Mouse (Mus musculus) brown adipose tissue, adult 24 weeks (tissue): ENCODE results near the gene Alx3. TPM values are rescaled to one million over a fixed set of nuclear protein-coding genes. Genes with fewer than 3 reads are reported as not detected.

Experiments used
- H3K27ac ChIP-seq: fragments of 200-500 bp; replicated peaks from 2 replicates; pipeline ENCODE4 v1.5.1; 2012; ENCODE audit warnings: low read depth, mild to moderate bottlenecking, low read length
- H3K4me1 ChIP-seq: fragments of 200-500 bp; 2 replicates; pipeline ENCODE4 v1.6.1; 2012; ENCODE audit warnings: low read length, mixed read lengths; ENCODE audit not compliant: control insufficient read depth, insufficient read depth, insufficient read length
- H3K4me3 ChIP-seq: fragments of 200-500 bp; 2 replicates; pipeline ENCODE4 v1.5.1; 2012; ENCODE audit warnings: low read depth, mild to moderate bottlenecking, low read length, moderate library complexity; ENCODE audit not compliant: insufficient read depth
- polyA plus RNA-seq: library from polyadenylated mRNA; stranded (reverse); fragments of >200 nt; gene quantifications from 2 replicates; pipeline ENCODE4 v1.2.4, GENCODE M21; 2012; ENCODE audit not compliant: missing spikeins, insufficient read depth, insufficient read length

Gene Alx3
- polyA plus RNA-seq, 1 experiment: not detected

GRCm38 (mm10) chr3:107577810-107578390 lies 16.9 kb upstream of the Alx3 start:
- Histone ChIP-seq H3K4me1 (no peaks in the 10 kb centered on the region), H3K27ac (no peak overlapping the region), H3K4me3 (no peak overlapping the region)

- Histone ChIP-seq H3K4me1 (no peaks in the 10 kb centered on the region), H3K27ac (no peak overlapping the region), H3K4me3 (no peak overlapping the region)
Measured at GRCm38 (mm10) chr3:107579466-107579865, 15.4 kb upstream of the Alx3 start.

- no peak overlapping the region for H3K27ac ChIP-seq
- no peaks in the 10 kb centered on the region for H3K4me1 ChIP-seq
- H3K4me3 ChIP-seq: no peak overlapping the region
Measured at GRCm38 (mm10) chr3:107581103-107582010, 13.5 kb upstream of the Alx3 start.

GRCm38 (mm10) chr3:107582130-107582874 lies 12.5 kb upstream of the Alx3 start:
- Histone ChIP-seq H3K4me1 (no peaks in the 10 kb centered on the region), H3K4me3 (peak overlapping the region; percentile 27; the same call in 1 of the 2 replicates), H3K27ac (no peak overlapping the region)

GRCm38 (mm10) chr3:107582875-107583767 lies 11.7 kb upstream of the Alx3 start:
- Histone ChIP-seq H3K4me3 (peak overlapping the region; percentile 27), H3K4me1 (no peaks in the 10 kb centered on the region), H3K27ac (no peak overlapping the region)

GRCm38 (mm10) chr3:107583893-107584292 lies 10.9 kb upstream of the Alx3 start:
- Histone ChIP-seq H3K4me1 (no peaks in the 10 kb centered on the region), H3K27ac (no peak overlapping the region), H3K4me3 (no peak overlapping the region)

GRCm38 (mm10) chr3:107586504-107586903 lies 8.3 kb upstream of the Alx3 start:
- Histone ChIP-seq H3K4me1 (no peaks in the 10 kb centered on the region), H3K27ac (no peak overlapping the region), H3K4me3 (no peak overlapping the region)

- H3K4me1 ChIP-seq: no peaks in the 10 kb centered on the region; the same call in 1 of the 2 replicates
Measured at GRCm38 (mm10) chr3:107591612-107592011, 3.2 kb upstream of the Alx3 start.

GRCm38 (mm10) chr3:107593632-107594031 lies 1.2 kb upstream of the Alx3 start:
- Histone ChIP-seq H3K27ac (no peak overlapping the region), H3K4me3 (no peak overlapping the region), H3K4me1 (no peaks in the 10 kb centered on the region; the same call in 1 of the 2 replicates)

More at GRCm38 (mm10) chr3:107591612-107592011, 3.2 kb upstream of the Alx3 start:
- Histone ChIP-seq H3K27ac (no peak overlapping the region), H3K4me3 (no peak overlapping the region)

- Histone ChIP-seq H3K4me3 (0 out of 2 replicates have a peak overlapping the region, but pooled peaks have one; percentile 18), H3K4me1 (no peaks in the 10 kb centered on the region; the same call in 1 of the 2 replicates), H3K27ac (no peak overlapping the region)
Measured at GRCm38 (mm10) chr3:107595264-107595937, 570 bp downstream of the Alx3 start.

GRCm38 (mm10) chr3:107595938-107596461 lies 1.2 kb downstream of the Alx3 start:
- Histone ChIP-seq H3K4me1 (no peaks in the 10 kb centered on the region; the same call in 1 of the 2 replicates), H3K27ac (no peak overlapping the region), H3K4me3 (no peak overlapping the region)

- H3K4me3 ChIP-seq: no peak overlapping the region
- no peak overlapping the region for H3K27ac ChIP-seq
- H3K4me1 ChIP-seq: no peaks in the 10 kb centered on the region; the same call in 1 of the 2 replicates
Measured at GRCm38 (mm10) chr3:107596559-107596958, 1.7 kb downstream of the Alx3 start.

GRCm38 (mm10) chr3:107597134-107597533 lies 2.3 kb downstream of the Alx3 start:
- H3K27ac ChIP-seq: no peak overlapping the region
- no peak overlapping the region for H3K4me3 ChIP-seq

More at GRCm38 (mm10) chr3:107597134-107597533, 2.3 kb downstream of the Alx3 start:
- H3K4me1 ChIP-seq: no peaks in the 10 kb centered on the region; the same call in 1 of the 2 replicates
